Mouse (Mus musculus) hindbrain, embryonic 16.5 days (tissue): ENCODE measurements at regions not wholly inside any gene's neighbourhood (a gene's known extent, or its start where the extent isn't known, plus 50 kb on each side); places are given as distances from the start of the nearest gene placed in this dataset. TPM values are rescaled to one million over a fixed set of nuclear protein-coding genes. Genes with fewer than 3 reads are reported as not detected.
A peak's percentile ranks its signal among the peaks of the same experiment; 100 is the strongest.

ENCODE experiments used
- ATAC-seq: fragments of 200-750 bp; cut with Nextera tagmentation; 2 replicates; pipeline ENCODE4 v1.8.0; 2017; ENCODE audit warnings: moderate TSS enrichment, moderate library complexity
- H3K27ac ChIP-seq: fragments of 300-500 bp; sonication (generic); 2 replicates; pipeline ENCODE4 v1.5.1; 2014; ENCODE audit warnings: low read depth, mild to moderate bottlenecking, control low read depth, low read length, moderate library complexity
- H3K27me3 ChIP-seq: fragments of 300-500 bp; sonication (generic); replicated peaks from 2 replicates; pipeline ENCODE4 v1.6.1; 2014; ENCODE audit warnings: low read length; ENCODE audit not compliant: control insufficient read depth, insufficient read depth
- H3K36me3 ChIP-seq: fragments of 300-500 bp; sonication (generic); 2 replicates; pipeline ENCODE4 v1.6.1; 2014; ENCODE audit warnings: mild to moderate bottlenecking, low read length, moderate library complexity, mixed read lengths; ENCODE audit not compliant: control insufficient read depth, insufficient read depth
- H3K4me1 ChIP-seq: fragments of 300-500 bp; sonication (generic); 2 replicates; pipeline ENCODE4 v1.6.1; 2014; ENCODE audit warnings: low read depth, low read length; ENCODE audit not compliant: control insufficient read depth, insufficient read depth
- H3K4me2 ChIP-seq: fragments of 300-500 bp; sonication (generic); 2 replicates; pipeline ENCODE4 v1.6.1; 2014; ENCODE audit warnings: mild to moderate bottlenecking, low read length, control low read depth, moderate library complexity
- H3K4me3 ChIP-seq: fragments of 300-500 bp; sonication (generic); 2 replicates; pipeline ENCODE4 v1.5.1; 2014; ENCODE audit warnings: mild to moderate bottlenecking, low read length, control low read depth, moderate library complexity
- H3K9ac ChIP-seq: fragments of 300-500 bp; sonication (generic); 2 replicates; pipeline ENCODE4 v1.6.1; 2014; ENCODE audit warnings: low read depth, mild to moderate bottlenecking, control low read depth, low read length, moderate library complexity
- H3K9me3 ChIP-seq: fragments of 300-500 bp; sonication (generic); 2 replicates; pipeline ENCODE4 v1.6.1; 2014; ENCODE audit warnings: mild to moderate bottlenecking, low read length, moderate library complexity; ENCODE audit not compliant: control insufficient read depth
- WGBS: fragments of 180-500 bp; shearing (Covaris S2); extraction: QIAGEN DNeasy Blood & Tissue Kit; methylation state at CpG from one replicate; pipeline ENCODE4 v1.1.7; 2014; 5-methylcytosine and 5-hydroxymethylcytosine counted together
- microRNA-seq: library from miRNA; unstranded; fragments of <30 nt; microRNA quantifications from one replicate; pipeline ENCODE4, GENCODE M21; 2017

DNA sequence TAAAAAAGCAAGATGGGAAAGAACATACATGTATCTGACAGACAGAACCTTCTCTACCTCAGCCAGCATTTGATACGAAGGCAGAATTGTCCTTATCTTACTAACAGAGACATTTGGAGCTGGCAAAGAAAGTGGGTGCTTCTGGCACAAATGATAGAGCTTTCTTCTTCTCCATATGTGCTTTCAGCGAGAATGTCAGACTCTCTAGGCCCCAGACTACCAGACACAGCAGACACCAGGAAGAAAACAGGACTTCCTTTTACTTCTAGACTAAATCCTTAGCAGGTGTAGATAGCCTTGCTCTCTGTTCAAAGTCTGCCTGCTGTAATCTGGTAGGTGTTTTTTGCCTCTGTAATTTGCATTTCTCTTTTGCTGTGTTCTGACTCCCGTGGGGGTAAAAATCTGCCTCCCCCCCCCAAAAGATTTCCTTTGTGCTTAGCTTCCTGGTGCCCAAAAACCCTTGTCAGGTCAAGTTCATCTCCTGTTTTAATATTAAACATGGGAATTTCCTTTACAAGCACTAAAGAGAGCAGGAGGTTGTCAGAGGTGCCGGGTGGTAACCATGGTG lies 74.7 kb upstream of the Pmfbp1 start:
- Histone ChIP-seq H3K4me1 (peaks cover 17% of the 10 kb centered on the region), H3K27ac (peak overlapping the region; percentile 56; the same call in 1 of the 2 replicates), H3K36me3 (no peaks in the 10 kb centered on the region), H3K9ac (no peak overlapping the region), H3K27me3 (no peaks in the 10 kb centered on the region), H3K4me2 (no peak overlapping the region), H3K4me3 (no peak overlapping the region), H3K9me3 (no peaks in the 10 kb centered on the region)
- 31% methylated on average over 4 of the region's 4 CpGs for WGBS
- no peak for ATAC-seq

GRCm38 (mm10) chr8:109424004-109424403 lies 69.8 kb upstream of the Pmfbp1 start:
- H3K27ac ChIP-seq, result no peak overlapping the region
- no peaks in the 10 kb centered on the region for H3K36me3 ChIP-seq
- no peak overlapping the region for H3K4me3 ChIP-seq
- no peaks in the 10 kb centered on the region for H3K4me1 ChIP-seq
- no peak overlapping the region for H3K4me2 ChIP-seq
- H3K9ac ChIP-seq, result no peak overlapping the region
- no peak for ATAC-seq
- WGBS, result 77% methylated on average over 5 of the region's 5 CpGs
- no peaks in the 10 kb centered on the region for H3K27me3 ChIP-seq
- H3K9me3 ChIP-seq, result no peaks in the 10 kb centered on the region

DNA sequence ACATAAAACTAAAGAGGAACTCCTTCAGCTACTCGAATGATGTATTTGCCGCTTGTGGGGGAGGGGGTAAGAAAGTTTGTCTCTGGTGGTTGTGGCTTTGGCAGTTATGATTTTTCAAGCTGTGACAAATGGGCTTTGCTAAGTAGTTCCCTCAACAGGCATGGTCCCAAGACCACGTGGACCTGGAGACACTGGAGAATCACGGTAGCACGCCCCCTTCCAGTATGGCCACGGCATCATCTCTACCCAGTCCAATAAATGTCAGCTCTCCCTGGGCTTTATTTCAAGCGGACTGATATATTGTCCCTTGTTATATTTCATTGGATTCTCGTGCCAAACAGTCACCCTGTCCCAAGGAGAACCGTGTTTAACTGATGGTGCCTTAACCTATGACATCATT lies 65.3 kb upstream of the Pmfbp1 start:
- Histone ChIP-seq H3K4me2 (no peak overlapping the region), H3K27ac (no peak overlapping the region), H3K36me3 (no peaks in the 10 kb centered on the region), H3K4me3 (no peak overlapping the region), H3K9ac (no peak overlapping the region), H3K27me3 (no peaks in the 10 kb centered on the region), H3K4me1 (no peaks in the 10 kb centered on the region), H3K9me3 (no peaks in the 10 kb centered on the region)
- WGBS, result 82% methylated on average over 9 of the region's 9 CpGs
- ATAC-seq, result no peak

DNA sequence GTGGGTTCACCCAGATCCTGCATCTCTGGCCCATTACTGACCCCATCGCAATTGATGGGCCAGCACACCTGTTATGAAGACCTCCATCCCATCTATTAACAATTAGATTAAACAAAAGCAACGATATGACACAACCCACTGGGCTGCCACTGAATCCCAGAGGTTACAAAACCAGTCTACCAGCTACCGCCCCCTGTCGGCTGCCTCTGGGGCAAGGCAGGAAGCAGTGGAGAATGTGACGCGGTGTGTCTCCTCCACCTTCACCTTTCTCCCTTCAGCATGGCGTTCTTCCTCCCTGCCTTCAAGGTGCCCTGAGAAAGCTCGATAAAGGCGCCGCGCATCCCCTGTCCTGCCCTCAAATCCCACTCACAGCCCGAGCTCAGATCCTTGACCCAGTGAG lies 59.3 kb upstream of the Pmfbp1 start:
- no peak overlapping the region for H3K4me2 ChIP-seq
- no peak overlapping the region for H3K4me3 ChIP-seq
- no peaks in the 10 kb centered on the region for H3K27me3 ChIP-seq
- H3K36me3 ChIP-seq, result no peaks in the 10 kb centered on the region
- H3K9ac ChIP-seq, result no peak overlapping the region
- no peak overlapping the region for H3K27ac ChIP-seq
- ATAC-seq, result no peak
- WGBS, result 88% methylated on average over 12 of the region's 12 CpGs
- H3K4me1 ChIP-seq, result peaks cover 4% of the 10 kb centered on the region
- H3K9me3 ChIP-seq, result no peaks in the 10 kb centered on the region

DNA sequence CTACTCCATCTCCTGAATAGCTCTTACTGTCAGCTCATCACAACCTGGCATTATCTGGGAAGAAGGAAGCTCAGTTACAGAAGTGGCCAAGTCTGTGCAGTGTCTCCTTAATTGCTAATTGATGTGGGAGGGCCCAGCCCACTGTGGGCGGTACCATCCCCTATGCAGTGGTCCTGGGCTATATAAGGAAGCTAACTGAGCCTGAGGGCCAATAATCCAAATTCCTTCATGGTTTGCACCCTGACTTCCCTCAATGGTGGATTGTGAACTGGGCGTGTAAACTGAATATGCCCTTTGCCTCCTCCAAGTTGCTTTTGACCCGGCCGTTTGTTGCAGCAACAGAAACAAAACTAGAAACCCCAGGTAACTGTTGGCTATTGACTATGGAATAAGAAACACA lies 57.8 kb upstream of the Pmfbp1 start:
- Histone ChIP-seq H3K4me1 (peaks cover 4% of the 10 kb centered on the region), H3K27ac (peak overlapping the region; percentile 80), H3K9ac (no peak overlapping the region), H3K9me3 (no peaks in the 10 kb centered on the region), H3K36me3 (no peaks in the 10 kb centered on the region), H3K27me3 (no peaks in the 10 kb centered on the region), H3K4me2 (no peak overlapping the region; the same call in 1 of the 2 replicates), H3K4me3 (no peak overlapping the region)
- ATAC-seq, result no peak
- WGBS, result 90% methylated on average over 4 of the region's 4 CpGs

DNA sequence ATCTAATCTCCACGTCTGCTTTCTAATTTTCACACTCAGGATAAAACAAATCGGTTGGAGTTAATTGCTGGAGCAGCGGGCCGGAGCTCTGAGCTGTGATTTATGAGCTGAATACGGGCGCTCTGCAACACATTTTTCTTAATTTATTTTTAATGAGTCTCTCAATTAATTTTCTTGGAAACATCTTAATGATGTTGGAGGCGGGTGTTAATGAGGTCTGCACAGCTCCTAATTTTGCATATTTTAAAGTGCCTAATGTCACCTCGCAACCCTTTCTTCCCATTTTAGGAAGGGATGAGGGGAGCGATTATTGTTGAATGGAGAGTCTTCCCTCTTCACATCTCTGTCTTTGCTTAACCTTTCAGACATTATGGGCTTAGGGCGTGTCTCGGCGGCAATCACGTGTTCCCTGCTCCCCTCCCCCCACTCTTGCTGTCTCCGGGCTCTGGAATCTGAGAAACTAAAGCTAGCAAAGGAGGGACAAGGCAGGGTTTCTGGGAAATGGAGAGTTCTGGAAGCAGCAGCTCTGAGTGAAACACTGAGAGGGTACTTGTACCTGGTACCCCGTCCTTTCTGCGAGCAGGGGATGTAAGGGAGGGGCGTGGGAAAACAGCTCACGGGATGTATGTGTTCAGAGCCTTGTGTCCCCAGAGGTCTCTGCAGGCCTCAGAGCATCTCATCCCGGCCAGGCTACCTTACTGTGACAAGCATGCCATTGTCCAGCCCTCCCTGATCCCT lies 56.8 kb upstream of the Pmfbp1 start:
- Histone ChIP-seq H3K27me3 (no peaks in the 10 kb centered on the region), H3K4me1 (peaks cover 4% of the 10 kb centered on the region), H3K4me2 (peak overlapping the region; percentile 51), H3K4me3 (peak overlapping the region; percentile 14), H3K9me3 (no peaks in the 10 kb centered on the region), H3K27ac (peak overlapping the region; percentile 80), H3K36me3 (no peaks in the 10 kb centered on the region), H3K9ac (peak overlapping the region; percentile 61)
- 18% methylated on average over 19 of the region's 19 CpGs for WGBS
- ATAC-seq, result peak; percentile 85

DNA sequence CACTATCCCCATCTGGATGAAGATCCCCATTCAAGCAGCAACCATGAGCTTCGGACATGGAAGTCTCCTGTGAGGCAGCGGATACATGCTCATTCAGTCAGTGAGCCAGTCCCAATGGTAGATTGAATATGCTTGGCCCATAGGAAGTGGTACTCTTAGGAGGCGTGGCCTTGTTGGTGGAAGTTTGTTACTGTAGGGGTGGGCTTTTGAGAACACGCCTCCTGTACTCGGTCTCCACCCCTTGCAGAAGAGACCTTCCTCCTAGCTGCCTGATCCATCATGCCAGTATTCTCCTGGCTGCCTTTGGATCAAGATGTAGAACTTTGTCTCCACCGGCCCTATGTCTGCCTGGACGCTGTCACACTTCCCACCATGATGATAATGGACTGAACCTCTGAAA lies 55.3 kb upstream of the Pmfbp1 start:
- H3K9me3 ChIP-seq, result no peaks in the 10 kb centered on the region
- no peak overlapping the region for H3K9ac ChIP-seq
- H3K36me3 ChIP-seq, result no peaks in the 10 kb centered on the region
- H3K4me2 ChIP-seq, result no peak overlapping the region
- H3K27me3 ChIP-seq, result no peaks in the 10 kb centered on the region
- no peak for ATAC-seq
- peaks cover 4% of the 10 kb centered on the region for H3K4me1 ChIP-seq
- no peak overlapping the region for H3K27ac ChIP-seq
- WGBS, result 94% methylated on average over 7 of the region's 7 CpGs
- H3K4me3 ChIP-seq, result no peak overlapping the region

Small RNAs in the stretch of these regions (microRNA-seq; reads per million reads assigned to microRNA genes)
- not detected for gene Gm23163
